9 mouse cellular contexts compared by ENCODE assay signal in the genomic region with DNA sequence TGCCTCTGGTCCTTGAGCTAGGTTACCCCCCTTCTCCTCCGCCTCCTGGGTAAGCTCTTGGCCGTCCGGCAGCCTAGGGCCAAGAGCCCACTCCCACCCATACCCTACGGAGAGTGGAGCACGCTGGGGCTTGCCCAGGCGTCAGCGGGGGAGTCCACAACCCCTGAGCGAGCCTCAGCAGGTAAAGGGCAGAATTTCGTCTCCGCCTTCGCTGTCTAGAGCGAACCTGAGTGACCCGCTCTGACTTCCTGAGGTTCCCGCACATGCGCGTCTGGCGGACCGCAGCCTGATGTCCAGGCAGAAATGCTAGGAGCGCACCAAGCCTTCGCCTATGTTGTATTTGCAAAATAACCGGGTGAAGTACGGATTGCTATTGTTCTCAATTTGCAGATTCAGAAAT. TPM values are rescaled to one million over a fixed set of nuclear protein-coding genes. Genes with fewer than 3 reads are reported as not detected.
DNase-seq lines count a peak whose midpoint lies in the region; ATAC-seq lines count a peak whose summit lies in the region.
"Had no signal": no experiment of that assay in that cellular context is flagged by ENCODE, and none has a peak within 500 bp of the region (broad histone marks: within the 10 kb centered on the region; RNA-seq: fewer than 3 reads in every experiment).

No protein-coding gene starts in this region.

- peak overlapping the region; percentile 53 for H3K9ac ChIP-seq in lung, embryonic 16.5 days (ENCODE audit: low read length)
- H3K9ac ChIP-seq in forebrain, embryonic 13.5 days: peak overlapping the region; percentile 46; the same call in 1 of the 2 replicates
- H3K9ac ChIP-seq in intestine, embryonic 15.5 days: no peak overlapping the region
- peak overlapping the region; percentile 53; the same call in 1 of the 2 replicates for H3K9ac ChIP-seq in neural tube, embryonic 13.5 days

- DNase-seq in lung, postnatal 36 days: no peak
- DNase-seq in frontal cortex, postnatal 25 days (ENCODE audit: low spot score in 2 of 2): no peak
- no peak for DNase-seq in layer of hippocampus, postnatal 10 days (ENCODE audit: low spot score in 2 of 2)
- no peak for DNase-seq in left cerebral cortex, adult 9 months (ENCODE audit: low spot score in 2 of 2)
- DNase-seq: layer of hippocampus, adult 9-11 months had no signal

- H3K36me3 ChIP-seq in lung, embryonic 16.5 days (ENCODE audit: control insufficient read depth, insufficient read depth, low read length): no peaks in the 10 kb centered on the region
- H3K36me3 ChIP-seq in forebrain, embryonic 13.5 days (ENCODE audit: poor library complexity, severe bottlenecking): no peaks in the 10 kb centered on the region
- H3K36me3 ChIP-seq in intestine, embryonic 15.5 days: no peaks in the 10 kb centered on the region
- no peaks in the 10 kb centered on the region for H3K36me3 ChIP-seq in neural tube, embryonic 13.5 days

- H3K27ac ChIP-seq in lung, embryonic 16.5 days (ENCODE audit: low read length): no peak overlapping the region
- H3K27ac ChIP-seq in forebrain, embryonic 13.5 days: no peak overlapping the region
- no peak overlapping the region for H3K27ac ChIP-seq in intestine, embryonic 15.5 days
- no peak overlapping the region for H3K27ac ChIP-seq in neural tube, embryonic 13.5 days (replicated peaks)

- 12% methylated on average over 22 of the region's 22 CpGs for WGBS in lung, embryonic 16.5 days
- 9% methylated on average over 22 of the region's 22 CpGs for WGBS in forebrain, embryonic 13.5 days
- 13% methylated on average over 22 of the region's 22 CpGs for WGBS in intestine, embryonic 15.5 days
- 13% methylated on average over 22 of the region's 22 CpGs for WGBS in neural tube, embryonic 13.5 days

- peaks cover 63% of the 10 kb centered on the region for H3K27me3 ChIP-seq in lung, embryonic 16.5 days (ENCODE audit: control insufficient read depth, insufficient read depth, low read depth, low read length)
- peaks cover 79% of the 10 kb centered on the region for H3K27me3 ChIP-seq in forebrain, embryonic 13.5 days
- H3K27me3 ChIP-seq in intestine, embryonic 15.5 days (replicated peaks): peaks cover 52% of the 10 kb centered on the region
- H3K27me3 ChIP-seq in neural tube, embryonic 13.5 days: peaks cover 76% of the 10 kb centered on the region

- peak overlapping the region; percentile 53 for H3K4me2 ChIP-seq in lung, embryonic 16.5 days (ENCODE audit: low read depth, low read length)
- H3K4me2 ChIP-seq in forebrain, embryonic 13.5 days: peak overlapping the region; percentile 39
- peak overlapping the region; percentile 58 for H3K4me2 ChIP-seq in intestine, embryonic 15.5 days (replicated peaks)
- peak overlapping the region; percentile 50 for H3K4me2 ChIP-seq in neural tube, embryonic 13.5 days

- H3K9me3 ChIP-seq in lung, embryonic 16.5 days (ENCODE audit: control insufficient read depth, low read length): no peaks in the 10 kb centered on the region
- H3K9me3 ChIP-seq in forebrain, embryonic 13.5 days (replicated peaks): no peaks in the 10 kb centered on the region
- no peaks in the 10 kb centered on the region for H3K9me3 ChIP-seq in intestine, embryonic 15.5 days
- H3K9me3 ChIP-seq in neural tube, embryonic 13.5 days: no peaks in the 10 kb centered on the region

- no peak for ATAC-seq in lung, embryonic 16.5 days (ENCODE audit: low read depth)
- no peak for ATAC-seq in forebrain, embryonic 13.5 days
- ATAC-seq in intestine, embryonic 15.5 days: no peak
- ATAC-seq in neural tube, embryonic 13.5 days (ENCODE audit: low read depth): no peak

- H3K4me1 ChIP-seq in lung, embryonic 16.5 days (replicated peaks; ENCODE audit: control insufficient read depth, insufficient read depth, low read length): peaks cover 47% of the 10 kb centered on the region
- H3K4me1 ChIP-seq in forebrain, embryonic 13.5 days: peaks cover 25% of the 10 kb centered on the region
- peaks cover 43% of the 10 kb centered on the region for H3K4me1 ChIP-seq in intestine, embryonic 15.5 days (replicated peaks)
- peaks cover 39% of the 10 kb centered on the region for H3K4me1 ChIP-seq in neural tube, embryonic 13.5 days (replicated peaks)

- H3K4me3 ChIP-seq in lung, embryonic 16.5 days (ENCODE audit: low read length): peak overlapping the region; percentile 29
- peak overlapping the region; percentile 20; the same call in 1 of the 2 replicates for H3K4me3 ChIP-seq in forebrain, embryonic 13.5 days
- H3K4me3 ChIP-seq in intestine, embryonic 15.5 days (replicated peaks): peak overlapping the region; percentile 24
- peak overlapping the region; percentile 25 for H3K4me3 ChIP-seq in neural tube, embryonic 13.5 days

RNA-seq across cellular contexts. Expression of a gene that starts 6.2 kb away (rescaled TPM):
- polyA plus RNA-seq in lung, embryonic 16.5 days (2015; fragmentation: Nextera tagmentation; extraction: Ambion mirVana): 0.15 and 0.73 TPM in 2 replicates
- not detected in 2 replicates for polyA plus RNA-seq in forebrain, embryonic 13.5 days (2015; fragmentation: Nextera tagmentation; extraction: Ambion mirVana)
- polyA plus RNA-seq in intestine, embryonic 15.5 days (2015; fragmentation: Nextera tagmentation; extraction: Ambion mirVana): 0.24 and 0.40 TPM in 2 replicates
- not detected in 2 replicates for polyA plus RNA-seq in neural tube, embryonic 13.5 days (2015; fragmentation: Nextera tagmentation; extraction: Ambion mirVana)
- total RNA-seq in layer of hippocampus, postnatal 10 days (2021): not detected

RNA-seq across cellular contexts. Expression of a gene that starts 45.0 kb away (rescaled TPM):
- 105 and 108 TPM in 2 replicates for polyA plus RNA-seq in lung, embryonic 16.5 days (2015; fragmentation: Nextera tagmentation; extraction: Ambion mirVana)
- polyA plus RNA-seq in forebrain, embryonic 13.5 days (2015; fragmentation: Nextera tagmentation; extraction: Ambion mirVana): 123 and 134 TPM in 2 replicates
- 87.6 and 88.0 TPM in 2 replicates for polyA plus RNA-seq in intestine, embryonic 15.5 days (2015; fragmentation: Nextera tagmentation; extraction: Ambion mirVana)
- 46.9 and 56.1 TPM in 2 replicates for polyA plus RNA-seq in neural tube, embryonic 13.5 days (2015; fragmentation: Nextera tagmentation; extraction: Ambion mirVana)
- total RNA-seq in layer of hippocampus, postnatal 10 days (2021): 10 to 100 TPM in 1 of 2 experiments, 1 to 10 TPM in 1; 8.8 to 13.0 TPM

RNA-seq across cellular contexts. Expression of a gene that starts 55.4 kb away (rescaled TPM):
- 5.6 and 6.5 TPM in 2 replicates for polyA plus RNA-seq in lung, embryonic 16.5 days (2015; fragmentation: Nextera tagmentation; extraction: Ambion mirVana)
- 4.1 TPM in 2 replicates for polyA plus RNA-seq in forebrain, embryonic 13.5 days (2015; fragmentation: Nextera tagmentation; extraction: Ambion mirVana)
- 3.7 and 4.1 TPM in 2 replicates for polyA plus RNA-seq in intestine, embryonic 15.5 days (2015; fragmentation: Nextera tagmentation; extraction: Ambion mirVana)
- 8.6 and 9.6 TPM in 2 replicates for polyA plus RNA-seq in neural tube, embryonic 13.5 days (2015; fragmentation: Nextera tagmentation; extraction: Ambion mirVana)
- total RNA-seq in layer of hippocampus, postnatal 10 days (2021): 10 to 100 TPM; 51.6 to 66.5 TPM
